ENCODE assay signal across 16 mouse cellular contexts in the genomic region with DNA sequence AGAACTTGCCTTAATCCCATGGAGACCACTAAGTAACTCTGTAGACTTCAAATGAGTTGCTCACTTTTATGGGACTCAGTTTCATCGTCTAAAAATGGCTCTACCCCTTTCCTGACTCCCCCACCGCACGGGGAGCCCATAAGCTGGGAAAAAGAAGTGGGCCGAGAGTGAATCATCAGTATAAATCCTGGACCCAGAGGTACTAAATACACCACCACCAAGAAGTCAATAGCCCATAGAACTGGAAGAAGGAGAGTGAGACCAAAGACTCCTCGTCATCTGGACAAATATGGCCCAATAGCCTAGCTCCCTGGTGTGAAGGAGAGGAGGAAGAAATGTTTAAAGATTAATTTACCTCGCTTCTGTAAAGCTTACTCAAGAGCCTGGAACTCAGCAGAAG. TPM values are rescaled to one million over a fixed set of nuclear protein-coding genes. Genes with fewer than 3 reads are reported as not detected.
"Had no signal": no experiment of that assay in that cellular context is flagged by ENCODE, and none has a peak within 500 bp of the region (broad histone marks: within the 10 kb centered on the region; RNA-seq: fewer than 3 reads in every experiment).

No protein-coding gene starts in this region.

- H3K27me3 ChIP-seq: neural tube, embryonic 13.5 days; neural tube, embryonic 15.5 days; stomach, embryonic 15.5 days had no signal

- DNase-seq: retina, postnatal 1 day; right cerebral cortex, adult 18-20 months; right cerebral cortex, postnatal 14 days; right cerebral cortex, postnatal 25 days; right cerebral cortex, postnatal 4 days; spleen, adult 18-20 months; thymus, adult 18-20 months; thymus, adult 2 months; thymus, postnatal 14 days; thymus, postnatal 25 days; thymus, postnatal 36 days; thymus, postnatal 4 days had no signal

RNA-seq across cellular contexts. Expression of gene Vstm2b, which starts 51.6 kb away (rescaled TPM):
- total RNA-seq: neutrophil, adult 5-6 weeks had no signal
